Mouse (Mus musculus): ENCODE results near the gene Lifr. TPM values are rescaled to one million over a fixed set of nuclear protein-coding genes. Genes with fewer than 3 reads are reported as not detected.

Gene Lifr
- polyA plus RNA-seq (2014; fragmentation: Illumina TruSeq; extraction: RNeasy Lipid Tissue Mini Kit (QIAGEN cat#74804); ENCODE audit: low read depth, low replicate concordance): 13.8 TPM

GRCm38 (mm10) chr15:7090211-7090765, at the start of gene Lifr:
TSS of gene Lifr (plus strand) at chr15:7090614.

Other genes with a start within 250 kb of the Lifr start
- gene Osmr, start 215.6 kb upstream of the Lifr start, polyA plus RNA-seq (2014; fragmentation: Illumina TruSeq; extraction: RNeasy Lipid Tissue Mini Kit (QIAGEN cat#74804); ENCODE audit: low read depth, low replicate concordance): 14.2 TPM